Mouse (Mus musculus): ENCODE measurements at regions not wholly inside any gene's neighbourhood (a gene's known extent, or its start where the extent isn't known, plus 50 kb on each side); places are given as distances from the start of the nearest gene placed in this dataset.

DNA sequence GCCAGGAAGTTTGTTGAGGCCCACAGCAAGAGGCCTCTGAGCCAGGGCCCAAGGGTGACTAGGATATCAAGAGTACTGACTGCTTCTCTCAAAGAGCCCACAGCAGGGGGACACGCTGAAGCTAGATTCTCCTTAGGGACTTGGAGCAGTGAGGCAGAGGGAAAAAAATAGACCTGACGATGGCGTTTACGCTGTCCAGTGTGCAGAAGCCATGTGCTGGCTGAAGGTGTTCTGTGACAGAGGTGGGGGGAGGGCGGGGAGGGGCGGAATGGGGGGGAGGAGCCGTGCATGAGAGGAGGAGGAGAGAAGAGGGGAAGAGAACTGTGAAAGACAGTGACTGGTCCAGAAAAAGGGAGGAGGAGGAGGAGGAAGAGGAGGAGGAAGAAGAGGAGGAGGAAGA is 52.6 kb upstream of the Casz1 start:
- Histone ChIP-seq H3K27ac (ENCODE audit: control insufficient read depth, low read depth, low read length) (no peak overlapping the region), H3K36me3 (ENCODE audit: control insufficient read depth in 1 of 2, insufficient read depth in 2 of 2, low read length in 2 of 2) (no peaks in the 10 kb centered on the region), H3K9ac (ENCODE audit: control insufficient read depth, low read depth, low read length, poor library complexity, severe bottlenecking) (no peak overlapping the region), H3K4me1 (ENCODE audit: control insufficient read depth in 1 of 2, insufficient read depth in 2 of 2, low read length in 2 of 2) (no peaks in the 10 kb centered on the region), H3K79me2 (ENCODE audit: control insufficient read depth, insufficient read depth, low read length, poor library complexity) (no peaks in the 10 kb centered on the region), H3K27me3 (ENCODE audit: control insufficient read depth in 1 of 2, insufficient read depth in 2 of 2, low read length in 2 of 2) (no peaks in the 10 kb centered on the region), H3K4me3 (ENCODE audit: control insufficient read depth in 1 of 2, insufficient read depth in 1 of 2, low read depth in 2 of 2, low read length in 2 of 2) (no peak overlapping the region), H3K9me3 (replicated peaks; ENCODE audit: insufficient read depth, low read length) (no peaks in the 10 kb centered on the region)
- no peak for DNase-seq (ENCODE audit: low read depth, low spot score)
- TF ChIP-seq CHD1 (IDR thresholded peaks at IDR 0.05; ENCODE audit: low read depth, low read length) = no peak

DNA sequence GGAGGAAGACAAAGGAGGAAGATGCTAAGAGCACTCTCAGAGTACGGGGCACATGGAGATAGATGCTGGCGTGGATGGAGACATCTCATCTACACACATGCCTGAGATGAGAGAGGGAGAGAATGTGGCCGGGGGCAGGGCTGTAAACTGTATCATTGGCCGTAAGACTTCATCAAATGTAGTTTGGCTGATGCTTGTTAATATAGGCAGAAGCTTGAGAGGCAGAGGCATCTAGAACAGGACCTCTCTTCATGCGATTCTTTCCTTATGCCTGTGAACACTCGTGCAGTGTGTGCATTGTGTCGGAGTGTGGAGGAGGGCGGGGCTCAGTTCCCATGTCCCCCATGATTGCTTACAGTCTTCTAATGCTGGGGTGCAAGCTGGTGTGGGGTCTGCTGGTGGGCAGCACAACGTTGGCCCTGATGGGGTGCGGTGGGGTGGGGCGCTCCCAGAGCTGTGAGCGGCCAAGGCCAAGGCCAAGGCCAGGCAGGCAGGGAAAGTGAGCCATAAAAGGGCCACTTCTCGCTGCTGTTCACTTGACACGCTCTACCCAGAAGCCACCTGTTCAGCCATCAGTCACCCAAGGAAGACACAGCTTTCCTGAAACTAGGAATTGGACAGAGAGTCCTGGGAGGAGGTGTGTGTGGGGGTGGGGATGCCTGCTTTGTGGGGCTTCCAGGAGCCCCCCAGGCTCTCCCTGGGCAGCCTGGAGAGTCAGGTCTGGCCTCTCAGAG is 51.7 kb upstream of the Casz1 start:
- Histone ChIP-seq H3K36me3 (ENCODE audit: control insufficient read depth in 1 of 2, insufficient read depth in 2 of 2, low read length in 2 of 2) (no peaks in the 10 kb centered on the region), H3K4me3 (ENCODE audit: control insufficient read depth in 1 of 2, insufficient read depth in 1 of 2, low read depth in 2 of 2, low read length in 2 of 2) (no peak overlapping the region), H3K9ac (ENCODE audit: control insufficient read depth, low read depth, low read length, poor library complexity, severe bottlenecking) (no peak overlapping the region), H3K79me2 (ENCODE audit: control insufficient read depth, insufficient read depth, low read length, poor library complexity) (no peaks in the 10 kb centered on the region), H3K27me3 (ENCODE audit: control insufficient read depth in 1 of 2, insufficient read depth in 2 of 2, low read length in 2 of 2) (peaks cover 0 to 5% of the 10 kb centered on the region in 2 experiments; a peak in 2 of 4 replicates), H3K27ac (ENCODE audit: control insufficient read depth, low read depth, low read length) (no peak overlapping the region), H3K9me3 (replicated peaks; ENCODE audit: insufficient read depth, low read length) (no peaks in the 10 kb centered on the region), H3K4me1 (ENCODE audit: control insufficient read depth in 1 of 2, insufficient read depth in 2 of 2, low read length in 2 of 2) (no peaks in the 10 kb centered on the region)
- TF ChIP-seq SIN3A (IDR thresholded peaks at IDR 0.05; ENCODE audit: low read length) (no peak), TCF12 (IDR thresholded peaks at IDR 0.05; ENCODE audit: low read depth, low read length) (no peak), ETS1 (IDR thresholded peaks at IDR 0.05; ENCODE audit: low read depth, low read length) (no peak), USF1 (IDR thresholded peaks at IDR 0.05; ENCODE audit: low read depth, low read length) (no peak), SMC3 (IDR thresholded peaks at IDR 0.05; ENCODE audit: low read depth, low read length) (no peak)
- no peak for DNase-seq (ENCODE audit: low read depth, low spot score)

DNA sequence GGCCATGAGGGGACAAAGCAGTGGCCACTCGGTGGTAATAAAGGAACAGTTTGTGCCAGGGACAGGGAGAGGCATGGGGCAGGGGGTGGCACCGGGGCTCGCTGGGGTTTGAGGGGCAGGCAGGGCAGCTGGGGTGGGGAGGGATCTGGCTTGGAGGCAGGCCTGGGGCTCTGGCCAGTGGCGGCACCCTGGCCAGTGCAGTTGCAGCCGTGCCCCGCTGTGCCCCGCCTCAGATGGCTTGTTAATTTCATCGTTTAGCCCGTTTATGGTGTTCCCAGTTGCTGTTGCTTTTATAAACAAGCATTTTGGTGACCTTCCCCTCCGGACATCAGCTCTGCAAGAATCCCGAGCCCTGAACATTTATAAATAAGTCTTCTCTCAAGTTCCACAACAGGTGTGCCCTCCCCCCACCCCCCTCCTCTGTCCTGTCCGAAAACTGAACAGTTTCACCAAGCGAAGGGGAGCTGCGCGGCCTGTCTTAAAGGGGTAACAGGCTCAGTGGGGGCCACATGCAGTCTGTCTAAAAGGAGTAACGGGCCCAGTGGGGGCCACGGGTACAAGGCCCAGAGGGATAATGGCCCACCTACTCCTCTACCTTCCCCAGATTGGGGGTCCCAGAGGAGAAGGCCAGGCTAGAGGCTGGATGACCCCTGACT is 51.0 kb upstream of the Casz1 start:
- Histone ChIP-seq H3K79me2 (ENCODE audit: control insufficient read depth, insufficient read depth, low read length, poor library complexity) (no peaks in the 10 kb centered on the region), H3K4me3 (ENCODE audit: control insufficient read depth in 1 of 2, insufficient read depth in 1 of 2, low read depth in 2 of 2, low read length in 2 of 2) (no peak overlapping the region), H3K27me3 (ENCODE audit: control insufficient read depth in 1 of 2, insufficient read depth in 2 of 2, low read length in 2 of 2) (peaks cover 0 to 5% of the 10 kb centered on the region in 2 experiments; a peak in 2 of 4 replicates), H3K4me1 (ENCODE audit: control insufficient read depth in 1 of 2, insufficient read depth in 2 of 2, low read length in 2 of 2) (no peaks in the 10 kb centered on the region), H3K36me3 (ENCODE audit: control insufficient read depth in 1 of 2, insufficient read depth in 2 of 2, low read length in 2 of 2) (no peaks in the 10 kb centered on the region), H3K9ac (ENCODE audit: control insufficient read depth, low read depth, low read length, poor library complexity, severe bottlenecking) (no peak overlapping the region), H3K9me3 (replicated peaks; ENCODE audit: insufficient read depth, low read length) (no peaks in the 10 kb centered on the region), H3K27ac (ENCODE audit: control insufficient read depth, low read depth, low read length) (no peak overlapping the region)
- TF ChIP-seq MEF2A (IDR thresholded peaks at IDR 0.05; ENCODE audit: extremely low read depth, insufficient replicate concordance, low read depth, low read length, poor library complexity, severe bottlenecking) = no peak
- no peak for TF ChIP-seq TCF12 (IDR thresholded peaks at IDR 0.05; ENCODE audit: low read depth, low read length)
- TF ChIP-seq USF2 (IDR thresholded peaks at IDR 0.05; ENCODE audit: borderline replicate concordance in 1 of 2, insufficient read depth in 1 of 2, low read depth in 1 of 2, low read length in 2 of 2) = no peak
- no peak for TF ChIP-seq KAT2A (conservative IDR thresholded peaks at IDR 0.05; ENCODE audit: low read depth, low read length)
- TF ChIP-seq MYC (IDR thresholded peaks at IDR 0.05; ENCODE audit: low read depth, low read length) = no peak
- TF ChIP-seq SMC3 (IDR thresholded peaks at IDR 0.05; ENCODE audit: low read depth, low read length) = no peak
- no peak for TF ChIP-seq MAFK (IDR thresholded peaks at IDR 0.05; ENCODE audit: borderline replicate concordance, low read depth, low read length)
- no peak for TF ChIP-seq TBP (IDR thresholded peaks at IDR 0.05; ENCODE audit: low read depth, low read length)
- TF ChIP-seq ZC3H11A (IDR thresholded peaks at IDR 0.05; ENCODE audit: low read depth, low read length) = no peak
- TF ChIP-seq HCFC1 (IDR thresholded peaks at IDR 0.05; ENCODE audit: low read depth, low read length) = no peak
- TF ChIP-seq ZKSCAN1 (IDR thresholded peaks at IDR 0.05; ENCODE audit: low read depth, low read length) = no peak
- no peak for TF ChIP-seq NELFE (IDR thresholded peaks at IDR 0.05; ENCODE audit: low read depth, low read length)
- no peak for TF ChIP-seq ELF1 (IDR thresholded peaks at IDR 0.05; ENCODE audit: low read depth, low read length)
- no peak for DNase-seq (ENCODE audit: low read depth, low spot score)

Measured in MEL (cell line).